Mouse (Mus musculus) midbrain, embryonic 16.5 days (tissue): Measurements from ENCODE around the gene Sdc3. TPM values are rescaled to one million over a fixed set of nuclear protein-coding genes. Genes with fewer than 3 reads are reported as not detected.

ENCODE experiments used
- ATAC-seq: fragments of 200-750 bp; cut with Nextera tagmentation; 2 replicates; pipeline ENCODE4 v1.8.0; 2017; ENCODE audit warnings: moderate TSS enrichment
- H3K27ac ChIP-seq: fragments of 300-500 bp; sonication (generic); 2 replicates; pipeline ENCODE4 v1.5.1; 2014; ENCODE audit warnings: mild to moderate bottlenecking, low read length, mixed read lengths
- H3K27me3 ChIP-seq: fragments of 300-500 bp; sonication (generic); 2 replicates; pipeline ENCODE4 v1.6.1; 2014; ENCODE audit warnings: low read depth, low read length, mixed read lengths; ENCODE audit not compliant: control insufficient read depth, insufficient read depth
- H3K36me3 ChIP-seq: fragments of 300-500 bp; sonication (generic); 2 replicates; pipeline ENCODE4 v1.6.1; 2014; ENCODE audit warnings: mild to moderate bottlenecking, low read length, moderate library complexity, mixed read lengths; ENCODE audit not compliant: control insufficient read depth, insufficient read depth
- H3K4me1 ChIP-seq: fragments of 300-500 bp; sonication (generic); 2 replicates; pipeline ENCODE4 v1.6.1; 2014; ENCODE audit warnings: mild to moderate bottlenecking, low read length, mixed read lengths; ENCODE audit not compliant: control insufficient read depth, insufficient read depth
- H3K4me2 ChIP-seq: fragments of 300-500 bp; sonication (generic); 2 replicates; pipeline ENCODE4 v1.6.1; 2014; ENCODE audit warnings: mild to moderate bottlenecking, low read length, mixed read lengths
- H3K4me3 ChIP-seq: fragments of 300-500 bp; sonication (generic); 2 replicates; pipeline ENCODE4 v1.5.1; 2014; ENCODE audit warnings: low read depth, mild to moderate bottlenecking, low read length, moderate library complexity, mixed read lengths
- H3K9ac ChIP-seq: fragments of 300-500 bp; sonication (generic); 2 replicates; pipeline ENCODE4 v1.6.1; 2014; ENCODE audit warnings: low read depth, low read length, mixed read lengths
- H3K9me3 ChIP-seq: fragments of 300-500 bp; sonication (generic); replicated peaks from 2 replicates; pipeline ENCODE4 v1.6.1; 2014; ENCODE audit warnings: mild to moderate bottlenecking, low read length, mixed read lengths; ENCODE audit not compliant: control insufficient read depth, poor library complexity, severe bottlenecking
- WGBS: fragments of 180-500 bp; shearing (Covaris S2); extraction: QIAGEN DNeasy Blood & Tissue Kit; methylation state at CpG from one replicate; pipeline ENCODE4 v1.1.7; 2014; 5-methylcytosine and 5-hydroxymethylcytosine counted together
- polyA plus RNA-seq: library from polyadenylated mRNA; unstranded; fragments of >200 nt; fragmentation: Nextera tagmentation; extraction: Ambion mirVana; gene quantifications from 2 replicates; pipeline ENCODE4 v1.2.1, GENCODE M21; 2015

Sdc3 gene
- polyA plus RNA-seq, 1 experiment from 2014 or later = 205 TPM

GRCm38 (mm10) chr4:130799118-130799517 lies 6.8 kb downstream of the Sdc3 start:
- 0 out of 2 replicates have a peak, but pooled peaks have one; percentile 26 for ATAC-seq
- Histone ChIP-seq H3K9me3 (no peaks in the 10 kb centered on the region), H3K4me2 (no peak overlapping the region)

GRCm38 (mm10) chr4:130799582-130799981 lies 7.2 kb downstream of the Sdc3 start:
- Histone ChIP-seq H3K4me2 (no peak overlapping the region), H3K4me1 (peaks cover 72% of the 10 kb centered on the region), H3K36me3 (no peaks in the 10 kb centered on the region), H3K9ac (no peak overlapping the region), H3K27ac (no peak overlapping the region), H3K27me3 (no peaks in the 10 kb centered on the region), H3K4me3 (no peak overlapping the region), H3K9me3 (no peaks in the 10 kb centered on the region)
- 81% methylated on average over 5 of the region's 5 CpGs for WGBS
- ATAC-seq = no peak

More at GRCm38 (mm10) chr4:130799118-130799517, 6.8 kb downstream of the Sdc3 start:
- no peaks in the 10 kb centered on the region for H3K27me3 ChIP-seq
- no peaks in the 10 kb centered on the region for H3K36me3 ChIP-seq
- peaks cover 72% of the 10 kb centered on the region for H3K4me1 ChIP-seq
- 36% methylated on average over 4 of the region's 4 CpGs for WGBS
- no peak overlapping the region for H3K4me3 ChIP-seq
- H3K27ac ChIP-seq = no peak overlapping the region
- H3K9ac ChIP-seq = no peak overlapping the region

- no peak overlapping the region for H3K4me3 ChIP-seq
- no peak for ATAC-seq
- no peak overlapping the region for H3K4me2 ChIP-seq
- H3K4me1 ChIP-seq = peaks cover 72% of the 10 kb centered on the region
- H3K9me3 ChIP-seq = no peaks in the 10 kb centered on the region
- no peaks in the 10 kb centered on the region for H3K36me3 ChIP-seq
- 87% methylated on average over 6 of the region's 6 CpGs for WGBS
- no peaks in the 10 kb centered on the region for H3K27me3 ChIP-seq
- no peak overlapping the region for H3K9ac ChIP-seq
- no peak overlapping the region for H3K27ac ChIP-seq
Measured at GRCm38 (mm10) chr4:130800147-130800546, 7.8 kb downstream of the Sdc3 start.

- 90% methylated on average over 5 of the region's 5 CpGs for WGBS
- H3K27me3 ChIP-seq = no peaks in the 10 kb centered on the region
Measured at GRCm38 (mm10) chr4:130801198-130801597, 8.9 kb downstream of the Sdc3 start.

GRCm38 (mm10) chr4:130801624-130802329 lies 9.4 kb downstream of the Sdc3 start:
- Histone ChIP-seq H3K4me1 (peaks cover 67% of the 10 kb centered on the region), H3K4me2 (no peak overlapping the region), H3K4me3 (no peak overlapping the region), H3K36me3 (no peaks in the 10 kb centered on the region), H3K27ac (no peak overlapping the region), H3K9me3 (no peaks in the 10 kb centered on the region), H3K27me3 (no peaks in the 10 kb centered on the region), H3K9ac (no peak overlapping the region)
- no peak for ATAC-seq
- 50% methylated on average over 10 of the region's 10 CpGs for WGBS

More at GRCm38 (mm10) chr4:130801198-130801597, 8.9 kb downstream of the Sdc3 start:
- H3K36me3 ChIP-seq = no peaks in the 10 kb centered on the region
- H3K4me2 ChIP-seq = no peak overlapping the region
- no peaks in the 10 kb centered on the region for H3K9me3 ChIP-seq
- H3K4me1 ChIP-seq = peaks cover 72% of the 10 kb centered on the region
- no peak for ATAC-seq
- H3K27ac ChIP-seq = no peak overlapping the region
- H3K4me3 ChIP-seq = no peak overlapping the region
- H3K9ac ChIP-seq = no peak overlapping the region

- Histone ChIP-seq H3K27me3 (no peaks in the 10 kb centered on the region), H3K4me2 (no peak overlapping the region), H3K9me3 (no peaks in the 10 kb centered on the region), H3K27ac (peak overlapping the region; percentile 36; the same call in 1 of the 2 replicates), H3K9ac (no peak overlapping the region), H3K36me3 (no peaks in the 10 kb centered on the region), H3K4me1 (peaks cover 49% of the 10 kb centered on the region), H3K4me3 (no peak overlapping the region)
- WGBS = 46% methylated on average over 2 of the region's 2 CpGs
- ATAC-seq = no peak
Measured at GRCm38 (mm10) chr4:130803591-130803990, 11.3 kb downstream of the Sdc3 start.

- Histone ChIP-seq H3K9me3 (no peaks in the 10 kb centered on the region), H3K27ac (peak overlapping the region; percentile 36; the same call in 1 of the 2 replicates), H3K4me3 (no peak overlapping the region), H3K27me3 (no peaks in the 10 kb centered on the region), H3K36me3 (no peaks in the 10 kb centered on the region), H3K4me1 (peaks cover 45% of the 10 kb centered on the region), H3K9ac (no peak overlapping the region), H3K4me2 (no peak overlapping the region)
- ATAC-seq = peak; percentile 3; the same call in 1 of the 2 replicates
- 63% methylated on average over 2 of the region's 2 CpGs for WGBS
Measured at GRCm38 (mm10) chr4:130804292-130804691, 12.0 kb downstream of the Sdc3 start.

- Histone ChIP-seq H3K27me3 (no peaks in the 10 kb centered on the region), H3K4me1 (peaks cover 43% of the 10 kb centered on the region), H3K9ac (peak overlapping the region; percentile 45), H3K4me3 (no peak overlapping the region), H3K27ac (peak overlapping the region; percentile 76), H3K9me3 (no peaks in the 10 kb centered on the region), H3K4me2 (no peak overlapping the region; the same call in 1 of the 2 replicates), H3K36me3 (no peaks in the 10 kb centered on the region)
- peak; percentile 60 for ATAC-seq
- 31% methylated on average over 7 of the region's 7 CpGs for WGBS
Measured at GRCm38 (mm10) chr4:130804771-130805361, 12.5 kb downstream of the Sdc3 start.

GRCm38 (mm10) chr4:130805746-130806145 lies 13.4 kb downstream of the Sdc3 start:
- Histone ChIP-seq H3K9me3 (no peaks in the 10 kb centered on the region), H3K36me3 (no peaks in the 10 kb centered on the region), H3K4me3 (no peak overlapping the region), H3K9ac (no peak overlapping the region; the same call in 1 of the 2 replicates), H3K4me1 (peaks cover 48% of the 10 kb centered on the region), H3K4me2 (no peak overlapping the region), H3K27me3 (no peaks in the 10 kb centered on the region), H3K27ac (peak overlapping the region; percentile 76)
- WGBS = 57% methylated on average over 7 of the region's 7 CpGs
- ATAC-seq = no peak
